Mouse (Mus musculus): ENCODE data around the gene Josd1. TPM values are rescaled to one million over a fixed set of nuclear protein-coding genes. Genes with fewer than 3 reads are reported as not detected.

Gene Josd1
- polyA plus RNA-seq, 2 experiments, result 21.1 to 38.7 TPM

- Histone ChIP-seq H3K27me3 (ENCODE audit: control insufficient read depth, insufficient read depth, low read length) (no peaks in the 10 kb centered on the region), H3K4me2 (replicated peaks; ENCODE audit: low read depth, low read length, severe bottlenecking) (peak overlapping the region; percentile 57), H3K4me3 (replicated peaks; ENCODE audit: low read length) (peak overlapping the region; percentile 85), H3K4me1 (ENCODE audit: control insufficient read depth, insufficient read depth, low read length) (no peaks in the 10 kb centered on the region), H3K9me3 (ENCODE audit: control insufficient read depth, low read length) (no peaks in the 10 kb centered on the region), H3K9ac (ENCODE audit: low read depth, low read length, severe bottlenecking) (peak overlapping the region; percentile 80), H3K27ac (replicated peaks; ENCODE audit: low read depth, low read length) (0 out of 2 replicates have a peak overlapping the region, but pooled peaks have one; percentile 13), H3K36me3 (ENCODE audit: control insufficient read depth, insufficient read depth, low read length) (peaks cover 52% of the 10 kb centered on the region)
- WGBS, result under 1% methylated on average over 21 of the region's 37 CpGs
- no peak for TF ChIP-seq POLR2A (IDR thresholded peaks at IDR 0.05; ENCODE audit: borderline replicate concordance, extremely low read depth, insufficient read depth, insufficient read length)
- ATAC-seq (ENCODE audit: low FRiP score, low read depth) (peak; percentile 59), DNase-seq (ENCODE audit: low spot score) (no peak)
These were observed 16.8 kb downstream of the Josd1 start for GRCm38 (mm10) chr15:79670972-79671299.

GRCm38 (mm10) chr15:79670249-79670971, 17.3 kb downstream of the Josd1 start, which contains the start of gene Tomm22:
TSS of gene Tomm22 (plus strand) at chr15:79670861.
- H3K9me3 ChIP-seq (ENCODE audit: control insufficient read depth, low read length), result no peaks in the 10 kb centered on the region
- H3K27me3 ChIP-seq (ENCODE audit: control insufficient read depth, insufficient read depth, low read length), result no peaks in the 10 kb centered on the region
- H3K4me3 ChIP-seq (replicated peaks; ENCODE audit: low read length), result peak within 1 kb of the TSS; percentile 85
- TF ChIP-seq POLR2A (IDR thresholded peaks at IDR 0.05; ENCODE audit: borderline replicate concordance, extremely low read depth, insufficient read depth, insufficient read length), result peak; percentile 62; the same call in 1 of the 2 replicates
- H3K4me1 ChIP-seq (ENCODE audit: control insufficient read depth, insufficient read depth, low read length), result no peaks in the 10 kb centered on the region
- DNase-seq (ENCODE audit: low spot score) (peak; percentile 96), ATAC-seq (ENCODE audit: low FRiP score, low read depth) (peak; percentile 95)
- peak within 1 kb of the TSS; percentile 80 for H3K9ac ChIP-seq (ENCODE audit: low read depth, low read length, severe bottlenecking)
- 20% methylated on average over 32 of the region's 33 CpGs for WGBS
- 0 out of 2 replicates have a peak within 1 kb of the TSS, but pooled peaks have one; percentile 13 for H3K27ac ChIP-seq (replicated peaks; ENCODE audit: low read depth, low read length)
- H3K4me2 ChIP-seq (replicated peaks; ENCODE audit: low read depth, low read length, severe bottlenecking), result peak within 1 kb of the TSS; percentile 57
- H3K36me3 ChIP-seq (ENCODE audit: control insufficient read depth, insufficient read depth, low read length), result peaks cover 51% of the 10 kb centered on the region

- no peak for TF ChIP-seq POLR2A (IDR thresholded peaks at IDR 0.05; ENCODE audit: borderline replicate concordance, extremely low read depth, insufficient read depth, insufficient read length)
These were observed 18.5 kb downstream of the Josd1 start for GRCm38 (mm10) chr15:79669195-79669594.

GRCm38 (mm10) chr15:79664666-79665065, 23.1 kb downstream of the Josd1 start:
- WGBS, result 89% methylated on average over 8 of the region's 8 CpGs
- H3K36me3 ChIP-seq (ENCODE audit: control insufficient read depth, insufficient read depth, low read length), result peaks cover 22% of the 10 kb centered on the region
- no peak for ATAC-seq (ENCODE audit: low FRiP score, low read depth)
- no peak for DNase-seq (ENCODE audit: low spot score)
- no peak overlapping the region for H3K4me3 ChIP-seq (replicated peaks; ENCODE audit: low read length)
- no peaks in the 10 kb centered on the region for H3K27me3 ChIP-seq (ENCODE audit: control insufficient read depth, insufficient read depth, low read length)
- no peaks in the 10 kb centered on the region for H3K9me3 ChIP-seq (ENCODE audit: control insufficient read depth, low read length)
- no peak for TF ChIP-seq POLR2A (IDR thresholded peaks at IDR 0.05; ENCODE audit: borderline replicate concordance, extremely low read depth, insufficient read depth, insufficient read length)
- H3K4me2 ChIP-seq (replicated peaks; ENCODE audit: low read depth, low read length, severe bottlenecking), result no peak overlapping the region
- H3K4me1 ChIP-seq (ENCODE audit: control insufficient read depth, insufficient read depth, low read length), result peaks cover 3% of the 10 kb centered on the region; the same call in 1 of the 2 replicates
- H3K27ac ChIP-seq (replicated peaks; ENCODE audit: low read depth, low read length), result no peak overlapping the region
- H3K9ac ChIP-seq (ENCODE audit: low read depth, low read length, severe bottlenecking), result no peak overlapping the region

More at GRCm38 (mm10) chr15:79669195-79669594, 18.5 kb downstream of the Josd1 start:
- Histone ChIP-seq H3K9ac (ENCODE audit: low read depth, low read length, severe bottlenecking) (no peak overlapping the region), H3K9me3 (ENCODE audit: control insufficient read depth, low read length) (no peaks in the 10 kb centered on the region), H3K27me3 (ENCODE audit: control insufficient read depth, insufficient read depth, low read length) (no peaks in the 10 kb centered on the region), H3K4me1 (ENCODE audit: control insufficient read depth, insufficient read depth, low read length) (no peaks in the 10 kb centered on the region), H3K4me3 (replicated peaks; ENCODE audit: low read length) (no peak overlapping the region), H3K4me2 (replicated peaks; ENCODE audit: low read depth, low read length, severe bottlenecking) (no peak overlapping the region), H3K36me3 (ENCODE audit: control insufficient read depth, insufficient read depth, low read length) (peaks cover 43% of the 10 kb centered on the region), H3K27ac (replicated peaks; ENCODE audit: low read depth, low read length) (no peak overlapping the region)
- WGBS, result 74% methylated on average over 10 of the region's 10 CpGs
- no peak for ATAC-seq (ENCODE audit: low FRiP score, low read depth)
- DNase-seq (ENCODE audit: low spot score), result no peak

- Histone ChIP-seq H3K9ac (ENCODE audit: low read depth, low read length, severe bottlenecking) (no peak overlapping the region), H3K9me3 (ENCODE audit: control insufficient read depth, low read length) (no peaks in the 10 kb centered on the region), H3K27me3 (ENCODE audit: control insufficient read depth, insufficient read depth, low read length) (no peaks in the 10 kb centered on the region), H3K36me3 (ENCODE audit: control insufficient read depth, insufficient read depth, low read length) (peaks cover 16% of the 10 kb centered on the region), H3K4me1 (ENCODE audit: control insufficient read depth, insufficient read depth, low read length) (peaks cover 6% of the 10 kb centered on the region; the same call in 1 of the 2 replicates), H3K4me3 (replicated peaks; ENCODE audit: low read length) (no peak overlapping the region), H3K27ac (replicated peaks; ENCODE audit: low read depth, low read length) (no peak overlapping the region), H3K4me2 (replicated peaks; ENCODE audit: low read depth, low read length, severe bottlenecking) (no peak overlapping the region)
- ATAC-seq (ENCODE audit: low FRiP score, low read depth), result no peak
- WGBS, result 73% methylated on average over 4 of the region's 4 CpGs
- DNase-seq (ENCODE audit: low spot score), result no peak
- no peak for TF ChIP-seq POLR2A (IDR thresholded peaks at IDR 0.05; ENCODE audit: borderline replicate concordance, extremely low read depth, insufficient read depth, insufficient read length)
These were observed 25.9 kb downstream of the Josd1 start for GRCm38 (mm10) chr15:79661852-79662251.
